Mouse (Mus musculus) C2C12 (cell line): ENCODE results near the gene Colec11. TPM values are rescaled to one million over a fixed set of nuclear protein-coding genes. Genes with fewer than 3 reads are reported as not detected.

Experiments used
- H3K27me3 ChIP-seq: one replicate; pipeline ENCODE4 v1.6.1; 2011; ENCODE audit not compliant: control insufficient read depth, insufficient read depth, insufficient read length
- H3K36me3 ChIP-seq: one replicate; pipeline ENCODE4 v1.6.1; 2011; ENCODE audit not compliant: control insufficient read depth, insufficient read depth
- H3K4me3 ChIP-seq: one replicate; pipeline ENCODE4 v1.5.1; 2011; ENCODE audit warnings: mild to moderate bottlenecking, control low read depth; ENCODE audit not compliant: poor library complexity, insufficient read depth, severe bottlenecking
- H3K79me2 ChIP-seq: one replicate; pipeline ENCODE4 v1.6.1; 2011; ENCODE audit not compliant: control insufficient read depth, insufficient read depth
- H3K79me3 ChIP-seq: one replicate; pipeline ENCODE4 v1.6.1; 2011; ENCODE audit warnings: low read depth, control low read depth
- H3ac ChIP-seq: one replicate; pipeline ENCODE3; 2011; ENCODE audit warnings: low read depth; ENCODE audit not compliant: control insufficient read depth, insufficient read length
- CEBPB ChIP-seq: IDR thresholded peaks from one replicate; pipeline ENCODE4 v1.6.1; 2011; ENCODE audit warnings: low read depth, mild to moderate bottlenecking, control low read depth, moderate library complexity
- CTCF ChIP-seq: IDR thresholded peaks from one replicate; pipeline ENCODE4 v1.5.1; 2011; ENCODE audit not compliant: control insufficient read depth, insufficient read depth, insufficient read length
- FOSL1 ChIP-seq: IDR thresholded peaks from one replicate; pipeline ENCODE4 v1.8.0; 2011; ENCODE audit warnings: mild to moderate bottlenecking, low read length; ENCODE audit not compliant: poor library complexity, insufficient read depth, severe bottlenecking
- MAX ChIP-seq: IDR thresholded peaks from one replicate; pipeline ENCODE4 v1.6.1; 2011; ENCODE audit warnings: mild to moderate bottlenecking, control low read depth
- MYOD1 ChIP-seq: IDR thresholded peaks from one replicate; pipeline ENCODE4 v1.6.1; 2011; ENCODE audit warnings: low read depth; ENCODE audit not compliant: control insufficient read depth, insufficient read length
- MYOG ChIP-seq: IDR thresholded peaks from one replicate; pipeline ENCODE4 v1.6.1; 2011; ENCODE audit not compliant: control insufficient read depth, insufficient read length; ENCODE audit errors: extremely low read depth
- USF1 ChIP-seq: IDR thresholded peaks from one replicate; pipeline ENCODE4 v1.6.1; 2011; ENCODE audit warnings: low read depth, mild to moderate bottlenecking, control low read depth, moderate library complexity
- polyA plus RNA-seq: library from polyadenylated mRNA; unstranded; fragments of >200 nt; fragmentation: generic; extraction: Trizol; gene quantifications from one replicate; pipeline ENCODE4 v1.2.1, GENCODE M21; 2012; ENCODE audit warnings: missing spikeins

Colec11 gene
- polyA plus RNA-seq, 1 experiment, result not detected

DNA sequence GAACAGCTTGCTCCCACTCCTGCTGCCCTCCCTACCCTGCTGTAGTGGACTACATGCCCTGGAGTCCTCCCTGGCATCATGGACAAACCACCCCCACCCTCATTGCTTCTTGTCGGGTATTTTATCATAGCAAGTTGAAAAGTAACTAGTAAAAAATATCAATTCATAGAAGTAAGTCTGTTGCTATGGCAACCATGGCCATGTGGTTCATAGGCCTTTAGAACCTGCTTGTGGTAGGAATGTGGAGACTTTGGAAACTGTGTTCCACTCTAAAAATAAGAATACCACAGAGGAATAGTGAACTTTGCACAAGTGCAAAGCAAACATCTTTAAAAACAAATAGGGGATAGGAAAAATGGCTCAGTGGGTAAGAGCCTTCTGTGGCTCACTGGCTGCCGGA lies 50.9 kb downstream of the Colec11 start:
- Histone ChIP-seq H3K4me3 (no peak overlapping the region), H3K27me3 (no peaks in the 10 kb centered on the region), H3K79me3 (no peaks in the 10 kb centered on the region), H3ac (no peak overlapping the region), H3K36me3 (no peaks in the 10 kb centered on the region), H3K79me2 (no peaks in the 10 kb centered on the region)
- TF ChIP-seq MAX, result no peak
- no peak for TF ChIP-seq MYOG
- TF ChIP-seq MYOD1, result no peak
- no peak for TF ChIP-seq CEBPB
- TF ChIP-seq FOSL1, result no peak
- no peak for TF ChIP-seq USF1
- TF ChIP-seq CTCF, result no peak

DNA sequence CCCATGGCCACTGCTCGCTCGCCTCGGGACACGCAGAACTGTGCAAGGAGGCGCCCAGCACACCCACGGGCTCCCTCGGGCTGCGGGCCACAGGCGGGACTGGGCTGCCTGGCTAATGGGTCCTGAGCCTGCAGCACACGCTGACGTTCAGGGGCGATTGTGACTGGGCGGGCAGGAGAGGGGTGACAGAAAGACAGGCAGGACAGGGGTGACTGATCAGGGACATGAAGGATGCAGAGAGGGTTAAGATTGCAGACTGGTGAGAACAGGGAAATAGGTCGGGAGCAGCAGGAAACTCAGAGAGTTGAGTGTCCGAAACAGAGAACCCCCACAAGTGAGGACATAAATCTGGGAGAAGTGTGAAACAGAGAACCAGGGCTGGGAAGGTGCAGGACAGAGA lies 70.9 kb downstream of the Colec11 start, which contains the start of gene Dcdc2c:
Dcdc2c (minus strand) TSS at position 101 of the 400 bp plus-strand sequence.
- TF ChIP-seq CTCF (no peak), USF1 (no peak), CEBPB (no peak), FOSL1 (no peak), MYOG (no peak), MYOD1 (no peak), MAX (no peak)
- no peak within 1 kb of the TSS for H3ac ChIP-seq
- H3K79me3 ChIP-seq, result no peaks in the 10 kb centered on the region
- H3K27me3 ChIP-seq, result no peaks in the 10 kb centered on the region
- no peaks in the 10 kb centered on the region for H3K79me2 ChIP-seq
- H3K4me3 ChIP-seq, result no peak within 1 kb of the TSS
- H3K36me3 ChIP-seq, result no peaks in the 10 kb centered on the region

- Histone ChIP-seq H3K36me3 (no peaks in the 10 kb centered on the region), H3K4me3 (no peak overlapping the region), H3ac (no peak overlapping the region), H3K27me3 (no peaks in the 10 kb centered on the region), H3K79me2 (no peaks in the 10 kb centered on the region), H3K79me3 (no peaks in the 10 kb centered on the region)
- TF ChIP-seq CTCF, result no peak
- TF ChIP-seq MAX, result no peak
- TF ChIP-seq USF1, result no peak
- TF ChIP-seq FOSL1, result no peak
- no peak for TF ChIP-seq MYOD1
- no peak for TF ChIP-seq MYOG
- TF ChIP-seq CEBPB, result no peak
Observed at GRCm38 (mm10) chr12:28551775-28552174, 71.4 kb downstream of the Colec11 start.

- TF ChIP-seq CTCF (no peak), FOSL1 (no peak), USF1 (no peak), MAX (no peak), MYOG (no peak), MYOD1 (no peak), CEBPB (no peak)
- no peaks in the 10 kb centered on the region for H3K79me2 ChIP-seq
Observed at GRCm38 (mm10) chr12:28548887-28549286, 74.3 kb downstream of the Colec11 start.

More at GRCm38 (mm10) chr12:28548887-28549286, 74.3 kb downstream of the Colec11 start:
- Histone ChIP-seq H3K79me3 (no peaks in the 10 kb centered on the region), H3K4me3 (no peak overlapping the region), H3K27me3 (no peaks in the 10 kb centered on the region), H3K36me3 (no peaks in the 10 kb centered on the region), H3ac (no peak overlapping the region)

Other genes with a start within 250 kb of the Colec11 start
- gene Dcdc2c, start 71.0 kb downstream of the Colec11 start, polyA plus RNA-seq, result not detected
- not detected for gene Allc, start 40.9 kb downstream of the Colec11 start, polyA plus RNA-seq
- gene Rps7, start 12.6 kb upstream of the Colec11 start, polyA plus RNA-seq, result 895 TPM
- 12.9 TPM for gene Rnaseh1, start 26.2 kb upstream of the Colec11 start, polyA plus RNA-seq
- 13.3 TPM for gene Adi1, start 51.9 kb upstream of the Colec11 start, polyA plus RNA-seq
- gene Trappc12, start 127.1 kb upstream of the Colec11 start, polyA plus RNA-seq, result 14.6 TPM
- 22.7 TPM for gene Eipr1, start 128.4 kb upstream of the Colec11 start, polyA plus RNA-seq